Mouse (Mus musculus): Measurements from ENCODE around the gene Rbbp9. TPM values are rescaled to one million over a fixed set of nuclear protein-coding genes. Genes with fewer than 3 reads are reported as not detected.
"Not testable (repeated sequence)": the region's sequence is repeated elsewhere in the genome, so short reads cannot be mapped to it uniquely, and the experiment has no call there.

Gene Rbbp9
- 49.0 and 49.1 TPM in 2 replicates for polyA plus RNA-seq (2015; fragmentation: Nextera tagmentation; extraction: Ambion mirVana)

- Histone ChIP-seq H3K9me3 (no peaks in the 10 kb centered on the region), H3K4me3 (replicated peaks) (peak within 1 kb of the TSS; percentile 79), H3K27ac (0 out of 2 replicates have a peak within 1 kb of the TSS, but pooled peaks have one; percentile 56), H3K9ac (peak within 1 kb of the TSS; percentile 90), H3K4me2 (replicated peaks) (peak within 1 kb of the TSS; percentile 58), H3K27me3 (replicated peaks) (no peaks in the 10 kb centered on the region), H3K36me3 (peaks cover 4% of the 10 kb centered on the region; the same call in 1 of the 2 replicates), H3K4me1 (replicated peaks) (no peaks in the 10 kb centered on the region)
- peak; percentile 92 for ATAC-seq
- under 1% methylated on average over 17 of the region's 17 CpGs for WGBS
Observed at GRCm38 (mm10) chr2:144550529-144550928, at the start of gene Rbbp9. Gene Rbbp9 (minus strand): TSS chr2:144550869.

- 2% methylated on average over 50 of the region's 50 CpGs for WGBS
- H3K9ac ChIP-seq = peak within 1 kb of the TSS; percentile 89
- peak within 1 kb of the TSS; percentile 69 for H3K4me3 ChIP-seq (replicated peaks)
- H3K9me3 ChIP-seq = no peaks in the 10 kb centered on the region
- H3K4me1 ChIP-seq (replicated peaks) = peaks cover 2% of the 10 kb centered on the region; the same call in 1 of the 2 replicates
- no peaks in the 10 kb centered on the region for H3K27me3 ChIP-seq (replicated peaks)
- ATAC-seq = peak; percentile 97
- H3K36me3 ChIP-seq = no peaks in the 10 kb centered on the region
- peak within 1 kb of the TSS; percentile 72 for H3K4me2 ChIP-seq (replicated peaks)
- peak within 1 kb of the TSS; percentile 40; the same call in 1 of the 2 replicates for H3K27ac ChIP-seq
Observed at GRCm38 (mm10) chr2:144599831-144600687, 49.4 kb upstream of the Rbbp9 start, which contains the start of gene Dtd1. Gene Dtd1 (plus strand): TSS chr2:144599897.

DNA sequence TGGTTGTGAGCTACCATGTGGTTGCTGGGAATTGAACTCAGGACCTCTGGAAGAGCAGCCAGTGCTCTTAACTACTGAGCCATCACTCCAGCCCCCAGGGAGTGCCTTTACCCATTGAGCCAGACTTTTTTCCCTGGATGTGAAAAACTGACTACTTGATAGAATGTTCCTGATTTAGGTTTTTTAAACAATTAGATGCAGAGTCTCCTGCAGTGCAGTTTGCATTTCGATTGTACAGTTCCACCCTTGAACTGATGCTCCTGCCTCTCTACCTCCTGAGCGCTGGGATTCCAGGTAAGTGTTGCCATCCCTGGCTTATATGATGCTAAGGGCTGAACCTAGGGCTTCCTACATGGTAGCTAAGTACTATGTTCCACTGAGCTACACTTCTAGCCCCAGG lies 47.3 kb upstream of the Rbbp9 start:
- no peak for ATAC-seq
- H3K4me3 ChIP-seq (replicated peaks) = no peak overlapping the region
- H3K36me3 ChIP-seq = no peaks in the 10 kb centered on the region
- H3K9me3 ChIP-seq = no peaks in the 10 kb centered on the region
- no peak overlapping the region for H3K27ac ChIP-seq
- H3K9ac ChIP-seq = no peak overlapping the region
- no peaks in the 10 kb centered on the region for H3K27me3 ChIP-seq (replicated peaks)
- H3K4me1 ChIP-seq (replicated peaks) = peaks cover 2% of the 10 kb centered on the region; the same call in 1 of the 2 replicates
- H3K4me2 ChIP-seq (replicated peaks) = no peak overlapping the region
- 73% methylated on average over 2 of the region's 2 CpGs for WGBS

DNA sequence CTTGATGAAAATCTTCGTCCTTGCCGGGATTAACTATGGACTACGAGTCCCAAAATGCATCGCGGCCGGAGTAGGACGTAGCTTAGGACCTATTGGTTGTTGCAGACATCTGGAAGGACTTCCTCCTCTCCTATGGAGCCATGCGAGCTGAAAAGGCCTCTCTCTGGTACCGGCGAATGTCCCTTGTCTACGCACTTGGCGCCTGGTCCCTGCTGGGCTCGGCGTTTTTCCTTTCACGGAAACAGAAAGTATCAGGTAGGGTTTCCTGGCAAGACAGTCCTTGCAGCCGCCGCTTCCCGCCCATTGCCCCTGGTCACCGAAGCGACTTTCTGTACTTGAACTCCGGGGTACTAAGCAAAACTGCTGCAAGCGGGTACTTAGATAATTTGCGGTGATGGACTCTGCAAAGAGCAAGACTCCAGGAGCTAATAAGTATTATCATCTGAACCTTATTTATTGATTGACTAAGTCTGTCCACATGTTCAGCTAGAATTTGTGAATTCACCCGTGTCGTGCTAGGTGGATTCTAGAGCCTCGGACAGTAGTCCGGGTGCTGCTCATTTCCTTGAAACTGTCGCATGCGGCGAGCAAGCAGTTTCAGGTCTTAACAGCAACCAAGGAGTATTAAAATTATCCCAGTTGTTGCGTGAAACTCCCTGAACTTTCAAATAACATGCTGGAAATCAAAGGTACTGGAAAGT lies 43.4 kb upstream of the Rbbp9 start, which contains the start of gene Smim26:
Gene Smim26 (plus strand): TSS at position 104 of the 701 bp plus-strand sequence.
- H3K4me2 ChIP-seq (replicated peaks) = peak within 1 kb of the TSS; percentile 62
- H3K36me3 ChIP-seq = 0 out of 2 replicates have a peak, but pooled peaks cover 4% of the 10 kb centered on the region
- WGBS = 1% methylated on average over 31 of the region's 31 CpGs
- H3K9ac ChIP-seq = peak within 1 kb of the TSS; percentile 64
- no peaks in the 10 kb centered on the region for H3K27me3 ChIP-seq (replicated peaks)
- H3K9me3 ChIP-seq = no peaks in the 10 kb centered on the region
- ATAC-seq = peak; percentile 98
- H3K27ac ChIP-seq = peak within 1 kb of the TSS; percentile 61; the same call in 1 of the 2 replicates
- peak within 1 kb of the TSS; percentile 63 for H3K4me3 ChIP-seq (replicated peaks)
- no peaks in the 10 kb centered on the region for H3K4me1 ChIP-seq (replicated peaks)

GRCm38 (mm10) chr2:144593036-144593435 lies 42.4 kb upstream of the Rbbp9 start:
- not testable (repeated sequence) for H3K27ac ChIP-seq; H3K27me3 ChIP-seq (replicated peaks); ATAC-seq; H3K4me1 ChIP-seq (replicated peaks); H3K4me3 ChIP-seq (replicated peaks); H3K4me2 ChIP-seq (replicated peaks); H3K9ac ChIP-seq; H3K9me3 ChIP-seq
- H3K36me3 ChIP-seq = peaks cover 10% of the 10 kb centered on the region; the same call in 1 of the 2 replicates
- 65% methylated on average over 8 of the region's 8 CpGs for WGBS

GRCm38 (mm10) chr2:144588723-144589122 lies 38.1 kb upstream of the Rbbp9 start:
- Histone ChIP-seq H3K4me2 (replicated peaks) (no peak overlapping the region), H3K4me3 (replicated peaks) (no peak overlapping the region), H3K36me3 (peaks cover 36% of the 10 kb centered on the region), H3K4me1 (replicated peaks) (no peaks in the 10 kb centered on the region), H3K27me3 (replicated peaks) (no peaks in the 10 kb centered on the region), H3K27ac (no peak overlapping the region), H3K9me3 (no peaks in the 10 kb centered on the region), H3K9ac (no peak overlapping the region)
- no peak for ATAC-seq
- WGBS = 85% methylated on average over 4 of the region's 4 CpGs

- H3K27ac ChIP-seq = peak within 1 kb of the TSS; percentile 91
- WGBS = under 1% methylated on average over 44 of the region's 44 CpGs
- peak within 1 kb of the TSS; percentile 78 for H3K4me3 ChIP-seq (replicated peaks)
- peaks cover 2% of the 10 kb centered on the region; the same call in 1 of the 2 replicates for H3K4me1 ChIP-seq (replicated peaks)
- ATAC-seq = peak; percentile 99
- no peaks in the 10 kb centered on the region for H3K9me3 ChIP-seq
- peak within 1 kb of the TSS; percentile 60 for H3K4me2 ChIP-seq (replicated peaks)
- peak within 1 kb of the TSS; percentile 70 for H3K9ac ChIP-seq
- H3K36me3 ChIP-seq = 0 out of 2 replicates have a peak, but pooled peaks cover 5% of the 10 kb centered on the region
- no peaks in the 10 kb centered on the region for H3K27me3 ChIP-seq (replicated peaks)
Observed at GRCm38 (mm10) chr2:144555820-144556552, 5.3 kb upstream of the Rbbp9 start, which contains the start of gene Sec23b. Gene Sec23b (plus strand): TSS chr2:144556229.

GRCm38 (mm10) chr2:144555286-144555819 lies 4.7 kb upstream of the Rbbp9 start:
- no peaks in the 10 kb centered on the region for H3K9me3 ChIP-seq
- H3K27ac ChIP-seq = peak overlapping the region; percentile 91
- peak; percentile 24 for ATAC-seq
- peak overlapping the region; percentile 51 for H3K9ac ChIP-seq
- 1% methylated on average over 14 of the region's 14 CpGs for WGBS
- H3K4me1 ChIP-seq (replicated peaks) = peaks cover 2% of the 10 kb centered on the region; the same call in 1 of the 2 replicates
- H3K27me3 ChIP-seq (replicated peaks) = no peaks in the 10 kb centered on the region
- peak overlapping the region; percentile 48 for H3K4me2 ChIP-seq (replicated peaks)
- H3K36me3 ChIP-seq = 0 out of 2 replicates have a peak, but pooled peaks cover 5% of the 10 kb centered on the region
- peak overlapping the region; percentile 78 for H3K4me3 ChIP-seq (replicated peaks)

DNA sequence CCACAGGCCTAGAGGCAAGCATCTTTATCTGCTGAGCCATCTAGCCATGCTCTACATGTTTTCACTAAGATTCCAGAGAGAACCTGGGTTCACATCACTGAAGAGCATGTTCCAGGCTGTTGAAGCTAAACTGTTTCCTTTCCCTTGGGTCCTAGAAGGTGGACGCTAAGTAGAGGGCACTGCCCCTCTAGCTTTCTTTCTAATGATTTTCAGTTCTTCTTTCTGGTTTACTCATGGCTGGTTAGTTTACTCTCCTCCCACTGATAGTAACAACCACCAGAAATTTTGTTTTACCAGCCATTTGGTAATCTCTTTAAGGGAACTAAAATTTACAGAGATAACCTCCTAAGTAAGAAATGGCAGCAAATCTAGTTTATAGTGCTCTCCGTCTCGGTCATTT lies 3.2 kb upstream of the Rbbp9 start:
- ATAC-seq = no peak
- H3K9me3 ChIP-seq = no peaks in the 10 kb centered on the region
- no peaks in the 10 kb centered on the region for H3K36me3 ChIP-seq
- H3K4me1 ChIP-seq (replicated peaks) = peaks cover 2% of the 10 kb centered on the region; the same call in 1 of the 2 replicates
- H3K4me3 ChIP-seq (replicated peaks) = no peak overlapping the region
- H3K27me3 ChIP-seq (replicated peaks) = no peaks in the 10 kb centered on the region
- no peak overlapping the region for H3K4me2 ChIP-seq (replicated peaks)
- no peak overlapping the region for H3K9ac ChIP-seq
- H3K27ac ChIP-seq = no peak overlapping the region
- 91% methylated on average over 3 of the region's 3 CpGs for WGBS

DNA sequence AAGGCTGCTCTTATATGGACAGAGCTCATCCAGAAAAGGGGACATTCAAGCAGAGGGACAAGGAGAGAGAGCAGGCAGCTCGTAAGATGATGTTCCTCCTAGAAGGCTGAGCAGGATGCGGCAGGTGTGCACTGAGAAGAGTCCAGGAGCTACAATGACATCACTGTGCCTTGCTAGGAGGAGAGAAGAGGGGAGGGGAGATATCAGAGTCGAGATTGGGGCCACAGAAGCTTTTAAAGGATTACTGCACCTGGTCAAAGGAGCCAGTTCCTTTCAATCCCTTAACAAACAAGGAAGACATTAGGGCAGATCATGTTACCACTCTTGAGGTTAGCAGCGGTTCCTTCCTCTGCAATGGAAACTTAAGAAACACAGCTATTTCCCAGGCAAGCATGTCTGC lies 3.1 kb downstream of the Rbbp9 start:
- ATAC-seq = no peak
- 70% methylated on average over 4 of the region's 4 CpGs for WGBS
- no peaks in the 10 kb centered on the region for H3K27me3 ChIP-seq (replicated peaks)
- no peak overlapping the region for H3K4me3 ChIP-seq (replicated peaks)
- H3K27ac ChIP-seq = no peak overlapping the region
- no peak overlapping the region for H3K9ac ChIP-seq
- no peaks in the 10 kb centered on the region for H3K9me3 ChIP-seq
- no peaks in the 10 kb centered on the region for H3K4me1 ChIP-seq (replicated peaks)
- H3K4me2 ChIP-seq (replicated peaks) = no peak overlapping the region
- peaks cover 4% of the 10 kb centered on the region; the same call in 1 of the 2 replicates for H3K36me3 ChIP-seq

DNA sequence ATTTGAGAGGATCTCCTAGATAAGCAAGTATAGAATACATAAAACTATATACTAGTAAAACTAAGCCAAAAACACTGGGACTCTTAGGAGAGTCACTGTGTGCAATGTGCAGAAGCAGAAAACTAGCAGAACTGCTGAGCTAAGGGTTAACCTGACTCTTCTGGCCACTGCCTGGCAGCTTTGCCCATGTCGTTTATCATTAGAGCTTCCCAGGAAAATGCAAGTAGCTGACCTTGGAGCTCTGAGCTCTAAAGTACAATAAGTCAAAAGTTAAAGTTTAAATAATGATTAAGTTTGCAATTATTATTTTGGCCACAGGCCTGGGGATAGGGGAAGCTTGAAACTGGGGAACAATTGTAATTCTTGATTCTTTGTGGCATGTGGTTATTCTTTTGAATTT lies 5.2 kb downstream of the Rbbp9 start:
- H3K9me3 ChIP-seq = no peaks in the 10 kb centered on the region
- no peaks in the 10 kb centered on the region for H3K4me1 ChIP-seq (replicated peaks)
- H3K9ac ChIP-seq = no peak overlapping the region
- no peak overlapping the region for H3K4me2 ChIP-seq (replicated peaks)
- 30% methylated on average over 1 of the region's 1 CpGs for WGBS
- no peak overlapping the region for H3K4me3 ChIP-seq (replicated peaks)
- H3K27ac ChIP-seq = no peak overlapping the region
- H3K27me3 ChIP-seq (replicated peaks) = no peaks in the 10 kb centered on the region
- no peak for ATAC-seq
- H3K36me3 ChIP-seq = peaks cover 4% of the 10 kb centered on the region; the same call in 1 of the 2 replicates
